In the genomic region with DNA sequence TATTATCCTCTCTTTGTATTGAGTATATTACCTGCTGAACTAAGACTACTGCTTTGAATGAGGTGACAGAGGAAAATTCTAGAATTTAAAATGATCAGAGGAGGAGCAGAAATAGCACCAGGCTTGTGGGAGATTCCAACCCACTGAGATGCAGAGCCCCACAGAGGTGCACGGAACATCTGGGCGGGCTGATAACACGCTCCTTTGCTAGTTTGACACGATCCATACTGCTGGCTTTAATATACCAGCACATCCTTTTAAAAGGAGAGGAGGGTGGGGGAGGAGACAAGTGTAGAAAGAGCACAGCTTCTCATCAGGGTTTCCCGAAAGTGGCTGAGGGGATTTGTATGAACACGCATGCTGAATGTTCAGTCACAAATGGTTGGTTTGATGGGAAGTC, we compare ENCODE assay signal across 27 mouse cellular contexts.
"Had no signal": no experiment of that assay in that cellular context is flagged by ENCODE, and none has a peak within 500 bp of the region (broad histone marks: within the 10 kb centered on the region; RNA-seq: fewer than 3 reads in every experiment).

No protein-coding gene starts in this region.

- H3K27me3 ChIP-seq: embryonic facial prominence, embryonic 12.5 days; embryonic facial prominence, embryonic 13.5 days; embryonic facial prominence, embryonic 15.5 days had no signal

- ATAC-seq: forebrain, embryonic 13.5 days; forebrain, embryonic 14.5 days; forebrain, embryonic 15.5 days; forebrain, embryonic 16.5 days; forebrain, postnatal 0 days had no signal

- H3K36me3 ChIP-seq: embryonic facial prominence, embryonic 10.5 days; embryonic facial prominence, embryonic 12.5 days; embryonic facial prominence, embryonic 13.5 days; embryonic facial prominence, embryonic 15.5 days; forebrain, embryonic 10.5 days; forebrain, embryonic 12.5 days; forebrain, embryonic 15.5 days had no signal

- H3K27ac ChIP-seq: embryonic facial prominence, embryonic 10.5 days; embryonic facial prominence, embryonic 12.5 days; embryonic facial prominence, embryonic 13.5 days; embryonic facial prominence, embryonic 15.5 days; forebrain, embryonic 10.5 days; forebrain, embryonic 12.5 days; forebrain, embryonic 13.5 days; forebrain, embryonic 15.5 days; gastrocnemius, adult 2 months; heart, adult 2 months had no signal

- H3K4me1 ChIP-seq: embryonic facial prominence, embryonic 12.5 days; embryonic facial prominence, embryonic 15.5 days had no signal

- H3K4me3 ChIP-seq: embryonic facial prominence, embryonic 10.5 days; embryonic facial prominence, embryonic 12.5 days; embryonic facial prominence, embryonic 13.5 days; embryonic facial prominence, embryonic 15.5 days; erythroblast, embryonic 14.5 days; forebrain, embryonic 10.5 days; forebrain, embryonic 12.5 days; forebrain, embryonic 13.5 days; forebrain, embryonic 15.5 days; gastrocnemius, adult 2 months; heart, adult 2 months had no signal

- H3K4me2 ChIP-seq: embryonic facial prominence, embryonic 12.5 days; embryonic facial prominence, embryonic 13.5 days; embryonic facial prominence, embryonic 15.5 days; forebrain, embryonic 12.5 days; forebrain, embryonic 13.5 days; forebrain, embryonic 15.5 days had no signal

- H3K9ac ChIP-seq: embryonic facial prominence, embryonic 12.5 days; embryonic facial prominence, embryonic 13.5 days; embryonic facial prominence, embryonic 15.5 days; forebrain, embryonic 12.5 days; forebrain, embryonic 13.5 days; forebrain, embryonic 15.5 days; forebrain, postnatal 0 days had no signal

- DNase-seq: cerebellum, adult 8-10 months; cerebellum, adult 9-10 months; cerebellum, adult 9-11 months; cerebellum, postnatal 10 days; cerebellum, postnatal 14 days; cerebellum, postnatal 25 days; cerebellum, postnatal 36 days; embryo, embryonic 11 days; forebrain, postnatal 0 days; gastrocnemius, adult 2 months; gastrocnemius, postnatal 10 days; gastrocnemius, postnatal 14 days; gastrocnemius, postnatal 25 days; gastrocnemius, postnatal 36 days; heart, adult 18-20 months; heart, adult 2 months had no signal

- H3K9me3 ChIP-seq: embryonic facial prominence, embryonic 10.5 days; embryonic facial prominence, embryonic 12.5 days; embryonic facial prominence, embryonic 13.5 days; embryonic facial prominence, embryonic 15.5 days; forebrain, embryonic 10.5 days; forebrain, embryonic 12.5 days; forebrain, embryonic 13.5 days; forebrain, embryonic 15.5 days had no signal
